Mouse (Mus musculus) cerebellum, adult 2 months (tissue): ENCODE data around the gene Plekhf1. TPM values are rescaled to one million over a fixed set of nuclear protein-coding genes. Genes with fewer than 3 reads are reported as not detected.
A peak's percentile ranks its signal among the peaks of the same experiment; 100 is the strongest.

Experiments
- DNase-seq, 2 experiments: peaks; one replicate each; pipeline ENCODE4 v3.0.0; 2021
- H3K27ac ChIP-seq: fragments of 200-500 bp; 2 replicates; pipeline ENCODE4 v1.5.1; 2012; ENCODE audit warnings: low read length, control low read depth, inconsistent platforms; ENCODE audit not compliant: insufficient read depth
- H3K27me3 ChIP-seq: fragments of 200-500 bp; 2 replicates; pipeline ENCODE4 v1.6.1; 2012; ENCODE audit warnings: inconsistent platforms, mild to moderate bottlenecking, low read length, moderate library complexity; ENCODE audit not compliant: control insufficient read depth, insufficient read depth
- H3K4me1 ChIP-seq: fragments of 200-500 bp; 2 replicates; pipeline ENCODE4 v1.6.1; 2011; ENCODE audit warnings: low read length; ENCODE audit not compliant: control insufficient read depth, insufficient read depth
- H3K4me3 ChIP-seq: fragments of 200-500 bp; replicated peaks from 2 replicates; pipeline ENCODE3; 2011; ENCODE audit warnings: mild to moderate bottlenecking, low read depth, low read length, control low read depth; ENCODE audit not compliant: insufficient read depth
- CTCF ChIP-seq: fragments of 200-500 bp; IDR thresholded peaks from 2 replicates; pipeline ENCODE4 v1.5.1; 2011; ENCODE audit warnings: low read depth, mild to moderate bottlenecking, control low read depth, low read length, moderate library complexity, borderline replicate concordance; ENCODE audit not compliant: insufficient read depth
- POLR2A ChIP-seq: fragments of 200-500 bp; IDR thresholded peaks from 2 replicates; pipeline ENCODE4 v1.6.1; 2011; ENCODE audit warnings: low read length, control low read depth, borderline replicate concordance; ENCODE audit not compliant: insufficient read depth
- WGBS: fragments of 180-500 bp; shearing (Covaris S2); methylation state at CpG from one replicate; pipeline ENCODE4 v1.1.7; 2018; 5-methylcytosine and 5-hydroxymethylcytosine counted together
- polyA plus RNA-seq: library from polyadenylated mRNA; depleted of rRNA; stranded (reverse); fragments of >200 nt; gene quantifications from 2 replicates; pipeline ENCODE4 v1.2.3, GENCODE M21; 2012

Gene Plekhf1
- polyA plus RNA-seq, 1 experiment = 8.2 TPM

- peak; percentile 27 to 46 for DNase-seq
- H3K4me3 ChIP-seq = peak overlapping the region; percentile 37
- peak overlapping the region; percentile 80; the same call in 1 of the 2 replicates for H3K27ac ChIP-seq
- TF ChIP-seq POLR2A (no peak), CTCF (no peak)
- peaks cover 13% of the 10 kb centered on the region for H3K4me1 ChIP-seq
- no peaks in the 10 kb centered on the region for H3K27me3 ChIP-seq
- 62% methylated on average over 2 of the region's 2 CpGs for WGBS
Measured at GRCm38 (mm10) chr7:38226226-38226625, 1.6 kb downstream of the Plekhf1 start.

- peaks cover 19% of the 10 kb centered on the region for H3K4me1 ChIP-seq
- TF ChIP-seq CTCF = no peak
- TF ChIP-seq POLR2A = no peak
- 11% methylated on average over 13 of the region's 13 CpGs for WGBS
Measured at GRCm38 (mm10) chr7:38224577-38225369, 3.0 kb downstream of the Plekhf1 start.

GRCm38 (mm10) chr7:38220866-38221265 is 7.0 kb downstream of the Plekhf1 start:
- no peak overlapping the region for H3K27ac ChIP-seq
- no peak overlapping the region for H3K4me3 ChIP-seq
- no peak for DNase-seq
- H3K4me1 ChIP-seq = peaks cover 33% of the 10 kb centered on the region
- WGBS = 92% methylated on average over 7 of the region's 7 CpGs
- no peak for TF ChIP-seq CTCF
- TF ChIP-seq POLR2A = no peak
- no peaks in the 10 kb centered on the region for H3K27me3 ChIP-seq

More at GRCm38 (mm10) chr7:38224577-38225369, 3.0 kb downstream of the Plekhf1 start:
- H3K27me3 ChIP-seq = no peaks in the 10 kb centered on the region
- H3K27ac ChIP-seq = peak overlapping the region; percentile 89
- peak; percentile 84 to 97 for DNase-seq
- H3K4me3 ChIP-seq = peak overlapping the region; percentile 55

- no peak for DNase-seq
- Histone ChIP-seq H3K4me3 (no peak overlapping the region), H3K4me1 (peaks cover 35% of the 10 kb centered on the region), H3K27ac (peak overlapping the region; percentile 51; the same call in 1 of the 2 replicates), H3K27me3 (no peaks in the 10 kb centered on the region)
- WGBS = 46% methylated on average over 4 of the region's 4 CpGs
- TF ChIP-seq CTCF = no peak
- no peak for TF ChIP-seq POLR2A
Measured at GRCm38 (mm10) chr7:38219526-38219925, 8.3 kb downstream of the Plekhf1 start.

- peaks cover 38% of the 10 kb centered on the region for H3K4me1 ChIP-seq
- H3K27ac ChIP-seq = peak overlapping the region; percentile 51; the same call in 1 of the 2 replicates
- DNase-seq = peak in 1 of 2 experiments; percentile 13
- TF ChIP-seq CTCF = no peak
- TF ChIP-seq POLR2A = no peak
- no peaks in the 10 kb centered on the region for H3K27me3 ChIP-seq
- 24% methylated on average over 8 of the region's 8 CpGs for WGBS
- H3K4me3 ChIP-seq = no peak overlapping the region
Measured at GRCm38 (mm10) chr7:38218631-38219367, 9.0 kb downstream of the Plekhf1 start.

GRCm38 (mm10) chr7:38217417-38218171 is 10.2 kb downstream of the Plekhf1 start:
- peak; percentile 51 to 68 for DNase-seq
- Histone ChIP-seq H3K4me3 (no peak overlapping the region), H3K27me3 (no peaks in the 10 kb centered on the region), H3K27ac (peak overlapping the region; percentile 46; the same call in 1 of the 2 replicates), H3K4me1 (peaks cover 42% of the 10 kb centered on the region)
- TF ChIP-seq CTCF (no peak), POLR2A (no peak)
- 36% methylated on average over 5 of the region's 5 CpGs for WGBS

GRCm38 (mm10) chr7:38215697-38216096 is 12.1 kb downstream of the Plekhf1 start:
- Histone ChIP-seq H3K27ac (no peak overlapping the region), H3K27me3 (no peaks in the 10 kb centered on the region), H3K4me1 (peaks cover 47% of the 10 kb centered on the region), H3K4me3 (no peak overlapping the region)
- DNase-seq = no peak
- TF ChIP-seq POLR2A = no peak
- TF ChIP-seq CTCF = no peak
- WGBS = 91% methylated on average over 6 of the region's 6 CpGs
